Mouse (Mus musculus): ENCODE measurements around the gene Gng7. TPM values are rescaled to one million over a fixed set of nuclear protein-coding genes. Genes with fewer than 3 reads are reported as not detected.

The Gng7 gene
- polyA plus RNA-seq, 1 experiment from 2014 or later = 4.8 TPM

- 93% methylated on average over 9 of the region's 9 CpGs for whole genome bisulfite sequencing
- no peak for ATAC-seq (ENCODE audit: low FRiP score, low TSS enrichment)
These were observed 112.3 kb downstream of the Gng7 start for GRCm38 (mm10) chr10:80902273-80902940.

GRCm38 (mm10) chr10:80901409-80902272 lies 113.1 kb downstream of the Gng7 start:
- ATAC-seq (ENCODE audit: low FRiP score, low TSS enrichment) = no peak

More at GRCm38 (mm10) chr10:80902273-80902940, 112.3 kb downstream of the Gng7 start:
- Histone ChIP-seq H3K4me2 (replicated peaks; ENCODE audit: low read depth, low read length) (no peak overlapping the region), H3K4me1 (ENCODE audit: control insufficient read depth, insufficient read depth, low read length) (peaks cover 9% of the 10 kb centered on the region), H3K9me3 (ENCODE audit: control insufficient read depth, low read length) (no peaks in the 10 kb centered on the region), H3K9ac (ENCODE audit: low read depth, low read length) (no peak overlapping the region), H3K27me3 (ENCODE audit: control insufficient read depth, insufficient read depth, low read length) (no peaks in the 10 kb centered on the region), H3K36me3 (ENCODE audit: control insufficient read depth, insufficient read depth, low read length) (peaks cover 64% of the 10 kb centered on the region), H3K4me3 (ENCODE audit: low read length) (no peak overlapping the region), H3K27ac (ENCODE audit: low read depth, low read length) (no peak overlapping the region)

GRCm38 (mm10) chr10:80900318-80901247 lies 114.2 kb downstream of the Gng7 start, which contains the start of gene Timm13:
TSS of gene Timm13 (minus strand) at chr10:80900969.
- Histone ChIP-seq H3K27me3 (ENCODE audit: control insufficient read depth, insufficient read depth, low read length) (no peaks in the 10 kb centered on the region), H3K4me3 (ENCODE audit: low read length) (peak within 1 kb of the TSS; percentile 83), H3K4me1 (ENCODE audit: control insufficient read depth, insufficient read depth, low read length) (peaks cover 9% of the 10 kb centered on the region), H3K36me3 (ENCODE audit: control insufficient read depth, insufficient read depth, low read length) (peaks cover 49% of the 10 kb centered on the region), H3K9ac (ENCODE audit: low read depth, low read length) (peak within 1 kb of the TSS; percentile 79), H3K4me2 (replicated peaks; ENCODE audit: low read depth, low read length) (peak within 1 kb of the TSS; percentile 75), H3K27ac (ENCODE audit: low read depth, low read length) (peak within 1 kb of the TSS; percentile 84), H3K9me3 (ENCODE audit: control insufficient read depth, low read length) (no peaks in the 10 kb centered on the region)
- peak; percentile 94 for ATAC-seq (ENCODE audit: low FRiP score, low TSS enrichment)
- under 1% methylated on average over 72 of the region's 72 CpGs for WGBS

More at GRCm38 (mm10) chr10:80901409-80902272, 113.1 kb downstream of the Gng7 start:
- H3K4me1 ChIP-seq (ENCODE audit: control insufficient read depth, insufficient read depth, low read length) = peaks cover 9% of the 10 kb centered on the region
- H3K9me3 ChIP-seq (ENCODE audit: control insufficient read depth, low read length) = no peaks in the 10 kb centered on the region
- H3K27ac ChIP-seq (ENCODE audit: low read depth, low read length) = peak overlapping the region; percentile 14; the same call in 1 of the 2 replicates
- H3K4me2 ChIP-seq (replicated peaks; ENCODE audit: low read depth, low read length) = peak overlapping the region; percentile 31
- peak overlapping the region; percentile 34; the same call in 1 of the 2 replicates for H3K9ac ChIP-seq (ENCODE audit: low read depth, low read length)
- H3K36me3 ChIP-seq (ENCODE audit: control insufficient read depth, insufficient read depth, low read length) = peaks cover 59% of the 10 kb centered on the region
- H3K27me3 ChIP-seq (ENCODE audit: control insufficient read depth, insufficient read depth, low read length) = no peaks in the 10 kb centered on the region
- peak overlapping the region; percentile 14; the same call in 1 of the 2 replicates for H3K4me3 ChIP-seq (ENCODE audit: low read length)
- WGBS = 89% methylated on average over 19 of the region's 19 CpGs

- ATAC-seq (ENCODE audit: low FRiP score, low TSS enrichment) = no peak; the same call in 1 of the 2 replicates
- Histone ChIP-seq H3K9ac (ENCODE audit: low read depth, low read length) (peak overlapping the region; percentile 79), H3K9me3 (ENCODE audit: control insufficient read depth, low read length) (no peaks in the 10 kb centered on the region), H3K4me1 (ENCODE audit: control insufficient read depth, insufficient read depth, low read length) (peaks cover 9% of the 10 kb centered on the region), H3K27me3 (ENCODE audit: control insufficient read depth, insufficient read depth, low read length) (no peaks in the 10 kb centered on the region), H3K27ac (ENCODE audit: low read depth, low read length) (no peak overlapping the region), H3K36me3 (ENCODE audit: control insufficient read depth, insufficient read depth, low read length) (peaks cover 42% of the 10 kb centered on the region), H3K4me3 (ENCODE audit: low read length) (peak overlapping the region; percentile 83), H3K4me2 (replicated peaks; ENCODE audit: low read depth, low read length) (peak overlapping the region; percentile 75)
- WGBS = 10% methylated on average over 25 of the region's 25 CpGs
These were observed 115.0 kb downstream of the Gng7 start for GRCm38 (mm10) chr10:80899591-80900317.

- H3K4me3 ChIP-seq (ENCODE audit: low read length) = no peak overlapping the region; the same call in 1 of the 2 replicates
- no peaks in the 10 kb centered on the region for H3K27me3 ChIP-seq (ENCODE audit: control insufficient read depth, insufficient read depth, low read length)
- H3K36me3 ChIP-seq (ENCODE audit: control insufficient read depth, insufficient read depth, low read length) = peaks cover 35% of the 10 kb centered on the region
- H3K9ac ChIP-seq (ENCODE audit: low read depth, low read length) = 0 out of 2 replicates have a peak overlapping the region, but pooled peaks have one; percentile 79
- H3K27ac ChIP-seq (ENCODE audit: low read depth, low read length) = no peak overlapping the region
- 82% methylated on average over 8 of the region's 8 CpGs for WGBS
- H3K4me1 ChIP-seq (ENCODE audit: control insufficient read depth, insufficient read depth, low read length) = peaks cover 9% of the 10 kb centered on the region
- no peaks in the 10 kb centered on the region for H3K9me3 ChIP-seq (ENCODE audit: control insufficient read depth, low read length)
- no peak for ATAC-seq (ENCODE audit: low FRiP score, low TSS enrichment)
- peak overlapping the region; percentile 75; the same call in 1 of the 2 replicates for H3K4me2 ChIP-seq (replicated peaks; ENCODE audit: low read depth, low read length)
These were observed 115.7 kb downstream of the Gng7 start for GRCm38 (mm10) chr10:80899074-80899473.

Other genes with a start within 250 kb of the Gng7 start
- gene Sf3a2, start 216.7 kb downstream of the Gng7 start, polyA plus RNA-seq (2014; fragmentation: Nextera tagmentation; extraction: Ambion mirVana) = 101 and 102 TPM in 2 replicates
- gene Plekhj1, start 216.3 kb downstream of the Gng7 start, polyA plus RNA-seq (2014; fragmentation: Nextera tagmentation; extraction: Ambion mirVana) = 121 and 126 TPM in 2 replicates
- not detected in 2 replicates for gene Amh, start 209.7 kb downstream of the Gng7 start, polyA plus RNA-seq (2014; fragmentation: Nextera tagmentation; extraction: Ambion mirVana)
- gene Jsrp1, start 201.4 kb downstream of the Gng7 start, polyA plus RNA-seq (2014; fragmentation: Nextera tagmentation; extraction: Ambion mirVana) = 4.4 and 5.2 TPM in 2 replicates
- gene Oaz1, start 188.3 kb downstream of the Gng7 start, polyA plus RNA-seq (2014; fragmentation: Nextera tagmentation; extraction: Ambion mirVana) = 1,867 and 1,944 TPM in 2 replicates
- gene Lingo3, start 170.9 kb downstream of the Gng7 start, polyA plus RNA-seq (2014; fragmentation: Nextera tagmentation; extraction: Ambion mirVana) = 0.17 and 0.97 TPM in 2 replicates
- gene Lsm7, start 159.7 kb downstream of the Gng7 start, polyA plus RNA-seq (2014; fragmentation: Nextera tagmentation; extraction: Ambion mirVana) = 365 and 431 TPM in 2 replicates
- gene Sppl2b, start 159.7 kb downstream of the Gng7 start, polyA plus RNA-seq (2014; fragmentation: Nextera tagmentation; extraction: Ambion mirVana) = 27.2 and 35.1 TPM in 2 replicates
- 0.08 and 0.10 TPM in 2 replicates for gene Tmprss9, start 143.1 kb downstream of the Gng7 start, polyA plus RNA-seq (2014; fragmentation: Nextera tagmentation; extraction: Ambion mirVana)
- gene Timm13, start 114.0 kb downstream of the Gng7 start, polyA plus RNA-seq (2014; fragmentation: Nextera tagmentation; extraction: Ambion mirVana) = 391 and 501 TPM in 2 replicates
- 16.0 and 17.1 TPM in 2 replicates for gene Lmnb2, start 96.7 kb downstream of the Gng7 start, polyA plus RNA-seq (2014; fragmentation: Nextera tagmentation; extraction: Ambion mirVana)
- gene Gadd45b, start 84.9 kb downstream of the Gng7 start, polyA plus RNA-seq (2014; fragmentation: Nextera tagmentation; extraction: Ambion mirVana) = 16.1 and 16.3 TPM in 2 replicates
- gene Diras1, start 10.7 kb upstream of the Gng7 start, polyA plus RNA-seq (2014; fragmentation: Nextera tagmentation; extraction: Ambion mirVana) = 0.37 TPM in 1 of 2 replicates, not detected in the other
- gene Slc39a3, start 22.5 kb upstream of the Gng7 start, polyA plus RNA-seq (2014; fragmentation: Nextera tagmentation; extraction: Ambion mirVana) = 6.4 and 9.1 TPM in 2 replicates
- gene Sgta, start 45.2 kb upstream of the Gng7 start, polyA plus RNA-seq (2014; fragmentation: Nextera tagmentation; extraction: Ambion mirVana) = 140 and 196 TPM in 2 replicates
- gene Thop1, start 55.1 kb upstream of the Gng7 start, polyA plus RNA-seq (2014; fragmentation: Nextera tagmentation; extraction: Ambion mirVana) = 50.6 and 58.9 TPM in 2 replicates
- gene Creb3l3, start 83.9 kb upstream of the Gng7 start, polyA plus RNA-seq (2014; fragmentation: Nextera tagmentation; extraction: Ambion mirVana) = 0.11 and 0.24 TPM in 2 replicates
- 187 and 208 TPM in 2 replicates for gene Map2k2, start 91.0 kb upstream of the Gng7 start, polyA plus RNA-seq (2014; fragmentation: Nextera tagmentation; extraction: Ambion mirVana)
- 16.1 and 18.1 TPM in 2 replicates for gene Zbtb7a, start 120.3 kb upstream of the Gng7 start, polyA plus RNA-seq (2014; fragmentation: Nextera tagmentation; extraction: Ambion mirVana)
- 45.3 and 48.4 TPM in 2 replicates for gene Pias4, start 153.0 kb upstream of the Gng7 start, polyA plus RNA-seq (2014; fragmentation: Nextera tagmentation; extraction: Ambion mirVana)
- 465 and 473 TPM in 2 replicates for gene Eef2, start 161.7 kb upstream of the Gng7 start, polyA plus RNA-seq (2014; fragmentation: Nextera tagmentation; extraction: Ambion mirVana)
- gene Dapk3, start 168.1 kb upstream of the Gng7 start, polyA plus RNA-seq (2014; fragmentation: Nextera tagmentation; extraction: Ambion mirVana) = 45.7 and 58.0 TPM in 2 replicates
- not detected in 2 replicates for gene 4930442H23Rik, start 168.9 kb upstream of the Gng7 start, polyA plus RNA-seq (2014; fragmentation: Nextera tagmentation; extraction: Ambion mirVana)
- gene Nmrk2, start 187.1 kb upstream of the Gng7 start, polyA plus RNA-seq (2014; fragmentation: Nextera tagmentation; extraction: Ambion mirVana) = not detected in 2 replicates
- gene Atcay, start 215.9 kb upstream of the Gng7 start, polyA plus RNA-seq (2014; fragmentation: Nextera tagmentation; extraction: Ambion mirVana) = 0.19 and 0.23 TPM in 2 replicates
- 4.5 and 4.7 TPM in 2 replicates for gene Zfr2, start 218.2 kb upstream of the Gng7 start, polyA plus RNA-seq (2014; fragmentation: Nextera tagmentation; extraction: Ambion mirVana)
- gene Matk, start 238.0 kb upstream of the Gng7 start, polyA plus RNA-seq (2014; fragmentation: Nextera tagmentation; extraction: Ambion mirVana) = 5.4 and 7.0 TPM in 2 replicates